Mouse (Mus musculus) gastrocnemius, adult 2 months (tissue): ENCODE data around the gene Gbe1. TPM values are rescaled to one million over a fixed set of nuclear protein-coding genes. Genes with fewer than 3 reads are reported as not detected.

Experiments
- DNase-seq: peaks from one replicate; pipeline ENCODE4 v3.0.0; 2022
- H3K27ac ChIP-seq: fragments of 200-600 bp; 2 replicates; pipeline ENCODE4 v1.8.1; 2022; ENCODE audit warnings: mild to moderate bottlenecking
- H3K4me3 ChIP-seq: fragments of 200-600 bp; 2 replicates; pipeline ENCODE4 v1.8.1; 2022; ENCODE audit warnings: mild to moderate bottlenecking, moderate library complexity
- CTCF ChIP-seq: fragments of 200-600 bp; IDR thresholded peaks from 2 replicates; pipeline ENCODE4 v1.8.1; 2022; ENCODE audit warnings: antibody characterized with exemption, mild to moderate bottlenecking, moderate library complexity
- intact Hi-C: fragments of 180-260 bp; cut with DNase I; formaldehyde crosslinking; loops from one replicate; pipeline ENCODE4 v1.15.1; 2025
- total RNA-seq, 2 experiments: library from RNA; stranded (reverse); gene quantifications; 2 replicates each; pipeline ENCODE4 v1.2.3; 2021

The Gbe1 gene
- total RNA-seq, 2 experiments from 2014 or later = 53.8 to 77.1 TPM

DNA sequence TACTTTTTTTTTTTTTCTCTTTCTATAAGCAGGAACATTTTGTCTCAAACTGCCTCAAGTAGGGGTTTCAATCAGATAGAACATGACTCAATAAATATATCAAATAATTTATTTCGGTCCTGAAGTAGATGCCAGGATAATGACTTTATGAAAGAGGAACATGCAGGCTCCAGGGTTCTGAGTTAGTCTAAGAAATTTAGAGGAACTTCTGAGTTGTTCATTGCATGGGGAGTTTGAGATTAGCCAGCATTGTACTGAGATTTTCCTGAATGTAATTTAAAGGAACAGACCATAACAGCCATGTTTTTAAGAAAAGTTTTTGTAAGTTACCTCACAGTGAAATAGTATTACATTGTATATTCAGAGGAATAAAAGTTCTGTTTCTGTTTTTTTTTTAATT lies 71.7 kb downstream of the Gbe1 start:
- H3K4me3 ChIP-seq = no peak overlapping the region
- no peak for TF ChIP-seq CTCF
- DNase-seq = no peak
- no peak overlapping the region for H3K27ac ChIP-seq
- intact Hi-C loops = no loop called here

DNA sequence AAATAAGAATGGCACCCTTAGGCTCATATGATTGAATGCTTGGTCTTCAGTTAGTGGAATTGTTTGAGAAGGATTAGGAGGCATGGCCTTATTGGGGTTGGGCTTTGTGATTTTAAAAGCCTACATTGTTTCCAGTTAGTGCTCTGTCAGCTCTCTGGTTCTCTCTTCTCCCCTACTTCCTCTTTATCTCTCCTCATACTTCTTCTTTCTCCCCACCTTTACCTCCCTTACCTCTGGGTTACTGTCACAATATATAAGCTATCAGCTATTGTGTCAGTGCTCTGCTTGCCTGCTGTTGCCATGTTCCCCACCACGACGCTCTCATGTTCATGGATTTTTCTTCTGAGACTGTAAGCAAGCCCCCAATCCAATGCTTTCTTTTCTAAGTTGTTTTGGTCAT lies 73.6 kb downstream of the Gbe1 start:
- H3K27ac ChIP-seq = no peak overlapping the region
- no peak for DNase-seq
- H3K4me3 ChIP-seq = no peak overlapping the region
- no peak for TF ChIP-seq CTCF
- intact Hi-C loops = no loop called here

DNA sequence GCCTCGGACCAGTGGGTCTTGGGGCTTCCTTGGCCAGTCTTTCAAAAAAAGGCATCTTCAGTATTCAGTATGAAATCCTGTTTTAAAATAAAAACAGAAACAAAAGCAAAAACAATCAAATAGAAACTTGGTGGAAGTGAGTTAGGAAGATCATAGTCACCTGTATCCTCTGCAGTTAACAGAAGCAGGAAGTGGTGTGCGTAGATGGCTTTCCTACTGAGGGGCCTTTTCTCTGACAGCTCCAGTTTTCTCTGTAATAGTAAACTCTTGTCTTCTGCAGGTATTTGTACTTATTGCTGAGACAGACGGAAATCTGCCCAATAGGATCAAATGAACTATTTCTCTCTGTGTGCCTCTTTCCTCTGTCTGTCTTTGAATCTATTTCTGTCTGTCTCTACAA lies 81.5 kb downstream of the Gbe1 start:
- intact Hi-C loops = no loop called here
- DNase-seq = no peak
- Histone ChIP-seq H3K27ac (no peak overlapping the region), H3K4me3 (no peak overlapping the region)
- no peak for TF ChIP-seq CTCF

DNA sequence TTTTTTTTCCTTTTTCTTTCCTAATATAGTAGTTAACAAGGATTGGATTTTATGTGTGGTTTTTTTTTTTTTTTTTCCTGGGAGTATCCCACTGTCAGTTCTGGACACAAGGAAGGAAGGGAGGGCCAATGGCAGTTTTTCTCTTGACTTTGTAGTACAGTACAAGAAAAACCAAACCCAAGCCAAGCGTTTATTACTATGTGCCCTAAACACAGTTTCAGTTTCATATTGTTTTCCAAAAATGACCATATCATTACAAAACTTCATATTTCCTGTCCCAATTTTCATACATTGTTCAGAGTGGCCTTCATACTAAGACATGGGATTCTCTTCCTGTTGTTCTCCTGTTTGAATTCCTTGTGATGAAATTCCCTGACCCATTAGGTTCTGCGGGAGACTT lies 94.0 kb downstream of the Gbe1 start:
- TF ChIP-seq CTCF = no peak
- intact Hi-C loops = no loop called here
- Histone ChIP-seq H3K27ac (no peak overlapping the region), H3K4me3 (no peak overlapping the region)
- no peak for DNase-seq

DNA sequence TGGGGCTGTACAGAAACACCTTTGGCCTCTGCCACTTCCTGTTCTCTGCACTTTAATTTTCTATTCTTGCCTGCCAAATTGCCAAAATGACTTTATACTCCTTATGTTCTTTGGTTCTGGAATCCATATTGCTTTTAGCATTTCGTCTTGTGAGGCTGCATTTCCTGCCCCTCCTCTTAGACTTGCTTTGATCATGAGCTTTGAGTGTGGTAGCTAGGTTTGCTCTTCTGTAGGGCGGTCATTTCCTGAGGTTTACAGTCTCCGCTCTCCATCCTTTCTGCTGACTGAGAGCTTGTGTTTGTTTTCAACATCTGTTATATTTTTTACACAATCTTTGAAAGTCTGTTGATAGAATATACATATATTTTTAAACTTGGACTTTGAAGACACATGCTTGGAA lies 107.3 kb downstream of the Gbe1 start:
- H3K4me3 ChIP-seq = no peak overlapping the region
- DNase-seq = no peak
- no peak for TF ChIP-seq CTCF
- intact Hi-C loops = no loop called here
- no peak overlapping the region for H3K27ac ChIP-seq

DNA sequence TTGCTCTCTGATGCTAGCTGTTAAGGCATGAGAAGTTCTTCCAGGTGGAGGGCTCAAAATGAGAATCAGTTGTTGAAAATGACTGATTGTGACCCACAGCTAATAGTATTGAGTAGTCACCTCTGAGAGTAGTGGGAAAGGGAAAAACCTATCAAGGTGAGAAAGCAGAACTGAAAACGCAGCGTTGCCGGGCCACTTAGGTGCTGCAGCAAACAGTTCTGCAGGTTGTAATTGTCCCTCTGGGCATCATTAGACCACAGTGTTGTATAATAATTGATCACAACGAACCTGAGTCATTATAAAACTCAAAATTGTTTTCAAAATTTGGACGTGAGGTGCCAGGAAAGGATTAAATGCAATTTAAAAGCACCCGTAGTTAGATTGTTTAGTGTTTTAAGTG lies 135.8 kb downstream of the Gbe1 start:
- TF ChIP-seq CTCF = no peak
- Histone ChIP-seq H3K4me3 (no peak overlapping the region), H3K27ac (no peak overlapping the region)
- intact Hi-C loops = no loop called here
- no peak for DNase-seq

DNA sequence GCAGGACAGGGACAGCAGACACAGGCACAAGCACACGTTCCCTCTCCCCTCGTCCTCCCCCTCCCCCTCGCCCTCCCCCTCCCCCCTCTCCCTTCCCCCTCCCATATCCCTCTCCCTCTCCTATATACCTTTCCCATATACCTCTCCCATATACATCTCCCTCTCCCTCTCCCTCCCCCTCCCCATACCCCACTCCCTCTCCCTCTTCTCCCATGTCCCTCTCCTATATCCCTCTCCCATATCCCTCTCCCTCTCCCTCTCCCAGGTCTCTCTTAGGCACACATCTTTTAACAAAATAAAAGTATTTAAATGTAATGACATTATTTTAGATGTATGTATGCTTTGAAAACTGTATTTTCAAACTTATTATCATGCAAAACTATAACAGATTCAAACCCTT lies 161.8 kb downstream of the Gbe1 start:
- no peak for TF ChIP-seq CTCF
- Histone ChIP-seq H3K4me3 (no peak overlapping the region), H3K27ac (no peak overlapping the region)
- no peak for DNase-seq
- intact Hi-C loops = no loop called here

DNA sequence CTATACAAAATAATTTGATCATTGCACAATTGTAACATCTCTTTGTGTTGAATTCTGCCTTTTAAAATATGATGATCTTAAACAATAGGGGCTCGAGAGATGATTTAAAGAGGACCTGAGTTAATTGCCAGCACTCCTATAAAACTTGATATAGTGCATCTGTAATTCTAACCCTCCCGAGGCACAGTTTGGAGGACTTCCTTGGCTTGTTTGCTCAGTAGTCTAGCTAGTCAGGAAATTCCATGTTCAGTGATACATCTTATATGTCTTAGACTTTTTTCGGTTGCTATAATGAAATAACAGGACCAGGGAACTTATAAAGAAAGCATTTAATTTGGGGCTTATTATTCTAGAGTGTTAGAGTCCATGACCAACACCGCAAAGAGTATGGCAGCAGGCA lies 162.4 kb downstream of the Gbe1 start:
- Histone ChIP-seq H3K4me3 (no peak overlapping the region), H3K27ac (no peak overlapping the region)
- intact Hi-C loops = no loop called here
- TF ChIP-seq CTCF = no peak
- no peak for DNase-seq

DNA sequence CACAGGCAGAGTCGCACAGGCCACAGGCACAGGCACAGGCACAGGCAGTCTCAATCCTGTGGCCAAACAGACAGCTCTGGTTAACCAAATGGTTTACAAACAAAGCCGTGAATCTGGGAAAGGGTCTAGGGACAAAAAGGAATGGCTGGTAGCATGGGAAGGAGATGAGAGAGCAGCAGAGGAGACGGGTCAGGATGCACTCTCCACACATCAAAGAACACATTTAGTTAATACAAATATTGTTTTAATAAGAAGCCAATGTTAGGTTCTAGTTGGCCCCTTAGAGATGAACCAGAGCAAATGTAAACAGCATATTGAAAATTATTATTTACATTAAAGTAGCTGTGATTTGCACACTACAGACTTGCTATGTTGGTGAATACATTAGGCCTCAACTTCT lies 166.7 kb downstream of the Gbe1 start:
- Histone ChIP-seq H3K4me3 (no peak overlapping the region), H3K27ac (no peak overlapping the region)
- no peak for DNase-seq
- intact Hi-C loops = no loop called here
- no peak for TF ChIP-seq CTCF

DNA sequence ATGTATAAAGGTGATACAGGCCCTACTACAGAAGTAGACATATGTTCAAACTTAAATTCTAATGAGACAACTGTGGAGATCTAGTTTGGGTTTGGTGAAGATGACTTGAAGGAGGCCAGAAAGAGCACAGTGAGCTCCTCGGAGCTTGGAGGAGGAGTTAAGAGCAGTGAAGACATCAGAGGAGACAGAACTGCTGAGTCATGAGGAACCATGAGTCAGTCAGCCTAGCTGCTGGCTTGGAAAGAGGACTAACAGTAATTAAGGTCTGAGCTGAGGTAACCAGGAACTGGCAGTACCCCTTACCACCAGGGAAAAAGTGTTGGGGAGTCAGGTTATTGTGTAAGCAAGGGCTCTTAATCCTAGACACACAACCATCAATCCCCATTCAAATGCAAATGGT lies 192.7 kb downstream of the Gbe1 start:
- TF ChIP-seq CTCF = no peak
- Histone ChIP-seq H3K27ac (no peak overlapping the region), H3K4me3 (no peak overlapping the region)
- intact Hi-C loops = no loop called here
- no peak for DNase-seq

DNA sequence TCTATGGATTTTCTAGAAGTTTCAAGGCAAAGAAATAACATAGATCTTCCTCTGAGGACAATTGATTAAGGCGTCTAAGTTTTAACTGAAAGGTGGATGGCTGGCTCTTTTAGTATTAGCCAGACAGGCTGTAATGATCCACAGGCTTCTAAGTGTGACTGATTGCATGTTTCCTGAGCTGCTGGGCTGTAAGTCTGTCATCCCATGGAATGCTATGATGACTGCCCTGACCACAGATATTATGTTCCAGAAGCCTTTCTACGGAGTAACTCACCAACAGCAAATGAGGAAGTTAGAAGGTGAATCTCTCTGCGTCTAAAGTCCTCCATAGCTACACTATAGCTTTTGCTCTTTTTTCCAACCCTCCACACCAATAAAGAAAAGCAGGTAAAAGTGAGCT lies 197.2 kb downstream of the Gbe1 start:
- intact Hi-C loops = no loop called here
- DNase-seq = no peak
- Histone ChIP-seq H3K27ac (no peak overlapping the region), H3K4me3 (no peak overlapping the region)
- TF ChIP-seq CTCF = no peak

DNA sequence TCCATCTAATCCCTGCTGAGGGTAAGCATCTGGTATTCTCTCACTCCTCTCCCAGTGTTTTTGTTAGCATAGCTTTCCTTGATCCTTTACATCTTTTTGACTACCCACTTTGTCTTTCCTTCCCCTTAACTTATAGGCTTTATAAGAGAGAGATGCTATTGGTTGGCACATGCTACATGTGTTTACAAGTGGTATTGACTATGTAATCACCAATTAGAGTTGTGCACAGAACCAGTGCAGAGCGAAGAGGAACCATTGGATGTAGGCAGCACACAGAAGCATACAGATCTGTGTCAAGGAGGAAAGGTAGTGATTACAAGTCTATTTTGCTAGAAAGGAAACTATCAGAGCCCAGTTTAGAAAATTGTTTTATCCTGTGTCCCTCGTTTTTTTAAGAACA lies 209.1 kb downstream of the Gbe1 start:
- no peak for TF ChIP-seq CTCF
- no peak for DNase-seq
- intact Hi-C loops = no loop called here
- no peak overlapping the region for H3K4me3 ChIP-seq
- no peak overlapping the region for H3K27ac ChIP-seq

DNA sequence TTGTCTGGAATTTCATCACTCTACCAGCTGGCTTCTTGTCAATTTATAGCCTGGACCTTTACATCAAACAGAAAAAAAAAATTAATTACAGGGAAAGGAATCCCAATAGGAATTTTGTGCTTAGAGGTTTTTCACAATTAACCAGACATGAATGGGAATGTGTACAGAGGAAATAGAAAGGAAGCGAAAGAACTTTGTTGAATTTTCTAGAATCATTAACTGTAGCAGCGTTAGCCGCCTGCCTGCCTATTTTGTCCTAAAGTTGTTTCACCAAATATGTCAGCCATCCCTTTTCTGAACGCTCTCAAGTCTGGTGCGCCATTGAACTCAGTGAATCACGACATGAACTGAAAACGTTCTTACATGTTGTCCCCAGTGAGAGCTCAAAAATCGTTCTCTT lies 209.8 kb downstream of the Gbe1 start:
- intact Hi-C loops = no loop called here
- Histone ChIP-seq H3K27ac (no peak overlapping the region), H3K4me3 (no peak overlapping the region)
- no peak for TF ChIP-seq CTCF
- DNase-seq = no peak

DNA sequence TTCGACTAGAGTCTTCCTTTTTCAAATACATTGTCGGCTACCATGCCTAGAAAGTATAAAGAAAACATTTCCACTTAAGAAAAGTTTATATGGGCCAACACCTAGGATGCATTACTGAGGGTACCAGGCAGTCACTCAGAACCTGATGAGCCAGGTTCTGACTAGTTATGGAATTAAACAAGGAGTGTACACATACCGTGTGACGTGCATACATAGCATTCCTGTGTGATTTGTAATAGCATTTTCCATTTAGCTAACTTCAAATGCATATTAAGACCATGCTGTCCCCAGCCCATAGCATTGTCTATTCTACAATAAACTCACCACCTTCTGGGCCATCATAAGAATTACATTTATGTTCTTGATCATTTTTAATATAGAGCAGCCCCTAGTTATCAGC lies 210.5 kb downstream of the Gbe1 start:
- no peak overlapping the region for H3K4me3 ChIP-seq
- no peak for DNase-seq
- intact Hi-C loops = no loop called here
- TF ChIP-seq CTCF = no peak
- H3K27ac ChIP-seq = no peak overlapping the region

DNA sequence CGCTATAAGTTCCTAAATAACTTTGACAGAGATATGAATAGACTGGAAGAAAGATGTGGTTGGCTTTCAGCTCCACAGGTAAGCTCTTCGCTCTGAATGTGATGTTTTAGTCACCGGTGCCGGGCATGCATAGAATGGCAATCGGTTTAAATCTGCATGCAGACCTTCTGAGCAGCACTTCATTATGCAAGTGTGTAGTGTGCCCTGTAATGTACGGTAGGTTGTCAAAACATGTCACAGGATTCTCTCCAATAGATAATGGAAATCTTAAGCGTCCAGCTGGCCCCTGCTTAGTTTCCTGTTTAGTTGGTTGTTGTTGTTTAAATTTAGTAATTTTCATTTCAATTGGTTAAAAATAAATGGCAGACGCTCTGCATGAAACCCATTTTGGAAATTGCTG lies 213.5 kb downstream of the Gbe1 start:
- intact Hi-C loops = no loop called here
- DNase-seq = no peak
- no peak overlapping the region for H3K27ac ChIP-seq
- H3K4me3 ChIP-seq = no peak overlapping the region
- no peak for TF ChIP-seq CTCF
